Mouse (Mus musculus) heart, postnatal 0 days (tissue): ENCODE results near the gene Slc25a11.

Experiments used
- CTCF ChIP-seq: IDR thresholded peaks from 2 replicates; pipeline ENCODE4 v1.5.1; 2016; ENCODE audit warnings: antibody characterized with exemption, control low read depth, low read depth
- EP300 ChIP-seq: IDR thresholded peaks from 2 replicates; pipeline ENCODE4 v1.6.1; 2016; ENCODE audit warnings: antibody characterized with exemption, low read depth

- TF ChIP-seq CTCF (no peak), EP300 (no peak)
Observed at GRCm38 (mm10) chr11:70683640-70684039, 36.4 kb upstream of the Slc25a11 start.
